Mouse (Mus musculus): ENCODE data around the gene Scin.

DNA sequence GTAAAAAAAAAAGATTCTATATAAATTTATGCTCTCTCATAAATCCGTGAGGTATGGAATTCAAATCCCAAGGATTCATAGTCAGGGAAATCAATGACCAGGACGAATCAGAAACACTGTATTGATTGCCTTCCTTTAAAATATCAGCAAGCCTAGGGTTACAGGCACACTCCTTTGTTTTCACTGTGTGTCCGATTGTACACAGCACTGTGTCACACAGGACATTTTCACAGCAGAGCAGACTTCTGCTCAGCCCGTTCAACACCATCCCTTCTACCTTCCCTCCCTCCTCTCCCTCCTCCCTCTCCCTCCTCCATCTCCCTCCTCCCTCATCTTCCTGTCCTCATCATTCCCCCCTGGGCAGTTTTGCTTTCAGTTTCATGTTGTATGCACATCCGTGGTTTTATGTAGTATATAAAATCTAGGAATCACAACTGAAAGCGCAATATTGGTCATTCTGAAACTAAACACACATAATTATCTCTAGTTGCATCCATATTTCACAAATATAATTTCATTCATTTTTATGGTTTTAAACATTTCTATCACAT, 116.0 kb downstream of the Scin start:
- TF ChIP-seq GATA1 (IDR thresholded peaks at IDR 0.05; ENCODE audit: borderline replicate concordance, low read length): no peak
- no peak for TF ChIP-seq FLI1 (IDR thresholded peaks at IDR 0.05; ENCODE audit: low read length)
